Mouse (Mus musculus) NIH3T3 (cell line): ENCODE data around the gene Gdpd5.

Experiments
- DNase-seq: peaks from one replicate; pipeline ENCODE4 v3.0.0-alpha.2; 2012; ENCODE audit warnings: low read depth

The Gdpd5 gene

DNA sequence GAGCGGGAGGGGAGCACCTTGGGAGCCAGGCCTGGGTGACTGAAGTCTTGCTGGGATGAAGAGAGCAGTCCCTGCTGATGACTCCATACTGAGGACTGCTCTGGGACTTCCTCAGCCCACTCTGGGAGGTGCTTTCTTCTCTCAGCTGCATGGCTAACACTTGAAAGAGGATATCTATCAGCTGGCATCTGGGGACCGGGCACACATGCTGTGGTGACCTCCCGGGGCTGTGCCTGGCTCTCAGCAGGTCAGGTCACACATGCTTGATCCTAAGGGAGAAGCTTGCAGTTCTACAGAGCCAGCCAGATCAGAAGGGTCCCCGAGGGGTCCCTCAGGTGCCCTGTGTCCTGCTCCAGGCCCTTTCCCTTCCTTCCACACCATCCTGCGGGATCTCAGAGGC lies 62.0 kb downstream of the Gdpd5 start:
- no peak for DNase-seq

DNA sequence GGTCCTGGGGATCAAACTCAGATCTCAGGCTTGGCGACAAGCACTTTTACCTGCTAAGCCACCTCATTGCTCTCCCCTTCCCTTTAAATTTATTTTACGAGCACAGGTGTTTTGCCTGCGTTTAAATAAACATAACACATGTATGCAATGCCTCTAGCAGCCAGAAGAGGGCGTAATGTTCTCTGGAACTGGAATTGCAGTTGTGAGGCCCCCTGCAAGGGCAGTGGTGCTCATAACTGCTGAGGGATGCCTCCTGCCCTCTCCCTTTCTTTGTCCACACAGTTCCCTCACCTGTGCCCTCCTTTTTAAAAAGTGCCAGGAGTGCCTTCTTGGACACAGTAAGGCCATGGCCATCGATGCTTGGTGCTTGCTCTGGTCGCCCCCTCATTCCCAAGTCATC lies 62.8 kb downstream of the Gdpd5 start:
- DNase-seq: no peak

DNA sequence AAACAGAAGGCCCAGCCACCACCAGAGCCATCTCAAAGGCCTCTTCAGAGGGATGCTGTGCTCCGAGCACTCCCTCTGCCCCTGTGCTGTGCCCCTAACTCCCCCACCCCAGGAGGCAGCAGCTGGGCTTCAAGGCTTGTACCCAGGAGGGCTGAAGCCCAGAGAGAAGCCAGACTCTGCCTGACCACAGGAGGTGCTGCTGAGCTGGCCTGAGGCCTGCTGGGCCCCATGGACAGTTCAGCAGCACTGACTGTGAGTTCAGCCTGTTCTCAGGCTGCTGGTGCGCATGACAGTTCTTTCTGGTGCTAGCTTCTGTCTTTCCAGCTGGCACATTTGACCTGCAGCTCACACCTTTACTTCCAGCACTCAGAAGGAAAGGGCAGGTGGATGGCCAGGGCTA lies 64.6 kb downstream of the Gdpd5 start:
- peak; percentile 44 for DNase-seq

DNA sequence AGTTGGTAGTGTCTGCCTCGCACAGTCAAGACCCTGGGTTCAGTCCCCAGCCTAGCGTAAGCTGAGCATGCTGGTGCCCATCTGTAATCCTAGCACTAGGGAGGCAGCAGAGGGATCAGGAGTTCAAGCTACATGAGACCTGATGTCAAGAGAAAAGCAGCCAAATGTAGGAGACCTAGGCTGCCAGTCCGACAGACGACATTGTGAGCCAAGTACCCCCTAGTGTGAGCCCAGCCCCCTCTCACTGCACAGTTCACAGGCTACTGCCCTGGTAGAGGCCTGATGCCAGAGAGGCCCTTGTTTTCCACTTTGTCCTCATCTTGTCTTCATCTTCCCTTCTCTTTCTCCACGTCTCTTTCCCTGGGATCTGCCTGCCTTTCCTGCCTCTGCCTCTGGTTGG lies 66.1 kb downstream of the Gdpd5 start:
- no peak for DNase-seq

DNA sequence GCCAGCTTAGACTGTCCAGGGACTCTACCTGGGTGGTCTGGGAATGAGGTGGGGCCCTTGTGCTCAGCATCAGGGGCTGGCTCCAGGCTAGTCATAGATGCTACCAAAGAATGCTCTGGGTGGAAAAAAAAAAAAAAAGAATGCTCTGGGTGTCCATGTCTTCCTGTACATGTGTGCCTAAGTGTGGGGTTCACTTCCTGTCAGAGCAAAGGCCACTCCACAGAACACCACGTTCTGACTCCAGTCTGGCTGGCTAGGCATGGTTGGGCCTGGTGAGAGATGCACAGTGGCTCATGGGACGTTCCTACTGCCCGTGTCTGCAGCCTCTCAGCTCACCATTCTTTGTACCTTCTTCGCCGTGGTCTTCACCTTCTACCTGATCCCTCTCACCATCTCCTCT lies 67.4 kb downstream of the Gdpd5 start:
- DNase-seq: no peak

DNA sequence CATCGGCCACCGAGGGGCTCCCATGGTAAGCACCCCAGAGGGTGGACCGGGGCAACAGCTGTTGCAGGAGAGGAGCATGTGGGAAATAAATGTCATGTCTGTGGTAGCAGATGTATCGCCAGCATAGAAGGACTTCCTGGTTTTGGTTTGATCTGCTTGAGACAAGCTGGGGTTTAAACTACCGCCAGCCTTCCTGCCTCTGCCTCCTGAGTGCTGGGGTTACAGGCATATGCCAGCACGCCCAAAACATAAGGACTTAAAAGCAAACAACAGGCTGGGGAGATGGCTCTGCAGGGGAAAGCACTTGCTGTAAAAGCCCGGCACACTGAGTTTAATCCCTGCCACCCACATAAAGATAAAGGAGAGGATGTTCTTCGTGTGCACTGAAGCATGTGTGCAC lies 67.8 kb downstream of the Gdpd5 start:
- no peak for DNase-seq

DNA sequence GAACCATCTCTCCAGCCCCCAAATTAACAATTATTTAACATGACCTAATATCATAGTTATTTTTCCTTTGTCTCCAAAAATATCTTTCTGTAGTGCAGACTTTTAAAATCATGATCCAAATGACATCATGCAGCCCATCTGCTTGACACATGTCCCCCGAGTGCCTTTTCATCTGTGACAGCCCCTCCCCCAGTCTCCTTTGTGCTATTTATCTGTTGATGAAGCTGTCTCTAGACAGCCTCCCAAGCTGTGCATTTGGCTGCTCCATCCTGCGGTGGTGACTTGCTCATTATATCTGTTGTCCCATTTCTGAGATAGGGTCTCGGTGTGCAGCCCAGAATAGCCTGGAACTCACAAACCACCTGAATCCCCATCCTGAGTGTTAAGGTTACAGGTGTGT lies 68.5 kb downstream of the Gdpd5 start:
- DNase-seq: no peak

DNA sequence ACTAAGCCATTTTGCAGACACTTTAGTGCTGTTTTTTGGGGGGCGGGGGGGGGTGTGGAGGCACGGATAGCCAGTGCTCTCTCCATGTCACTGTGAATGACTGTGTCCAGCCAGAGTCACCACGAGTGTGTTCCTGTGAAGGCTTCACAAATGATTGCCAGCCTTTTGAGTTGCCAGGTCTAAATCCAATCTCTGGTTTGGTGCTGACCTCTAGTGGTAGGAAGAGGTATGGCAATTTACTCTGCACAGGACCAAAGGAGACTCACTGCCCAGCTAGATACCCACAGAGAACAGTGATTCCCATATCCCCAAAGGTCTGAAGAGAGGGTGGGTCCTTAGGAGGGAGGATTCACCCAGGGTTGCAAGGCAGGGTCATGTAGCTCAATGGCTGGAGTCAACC lies 69.5 kb downstream of the Gdpd5 start:
- DNase-seq: peak; percentile 82

DNA sequence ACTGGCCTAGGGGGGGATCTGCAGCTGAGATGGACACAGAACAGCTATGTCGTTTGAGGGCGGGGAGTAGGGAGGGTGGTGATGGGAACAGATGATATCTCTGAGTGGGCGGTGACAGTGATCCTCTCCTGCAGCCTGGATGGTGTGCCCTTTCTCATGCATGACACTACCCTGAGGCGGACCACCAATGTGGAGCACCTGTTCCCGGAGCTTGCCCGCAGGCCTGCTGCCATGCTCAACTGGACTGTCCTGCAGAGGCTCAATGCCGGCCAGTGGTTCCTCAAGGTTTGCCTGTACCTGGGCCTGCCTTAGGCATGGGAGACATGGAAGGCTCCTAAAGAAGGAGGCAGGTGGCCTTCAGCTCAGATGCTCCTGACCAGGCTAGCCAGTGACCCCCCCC lies 71.6 kb downstream of the Gdpd5 start:
- no peak for DNase-seq

DNA sequence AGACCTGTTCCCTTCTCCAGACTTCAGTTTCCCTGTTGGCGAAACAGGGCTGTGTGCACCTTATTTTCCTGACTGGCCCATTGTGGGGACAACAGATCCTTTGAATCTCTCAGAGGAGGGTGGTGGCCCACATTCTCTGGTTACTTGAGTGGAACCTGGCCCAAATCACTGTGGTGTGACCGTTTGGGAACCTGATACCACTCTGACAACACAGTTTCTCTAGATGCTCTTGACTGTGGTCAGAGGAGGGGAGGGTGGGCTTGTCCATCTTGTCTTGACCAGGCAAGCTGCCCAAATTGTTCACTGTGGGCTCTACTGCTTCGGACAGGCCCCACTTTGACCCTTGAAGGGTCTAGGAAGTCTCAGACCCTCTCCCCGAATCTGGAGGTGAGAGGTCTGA lies 72.8 kb downstream of the Gdpd5 start:
- no peak for DNase-seq

DNA sequence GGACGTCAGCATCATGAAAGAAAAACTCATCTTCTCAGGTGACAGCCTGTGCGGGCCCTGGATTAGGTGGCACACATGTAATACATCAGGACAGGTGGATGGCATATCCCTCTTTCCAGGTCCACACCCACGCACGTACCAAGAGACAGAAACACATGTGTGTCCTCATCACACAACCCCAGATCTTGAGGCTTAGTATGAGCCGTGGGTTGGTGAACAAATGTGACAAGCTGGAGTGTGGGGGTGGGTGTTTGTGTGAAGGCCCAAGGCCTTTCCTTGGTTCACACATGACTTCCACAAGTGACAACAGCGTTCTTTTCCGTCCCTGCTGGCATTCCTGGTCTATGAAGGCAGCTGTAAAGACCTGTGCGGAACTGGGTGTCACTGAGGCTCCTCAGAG lies 77.6 kb downstream of the Gdpd5 start:
- DNase-seq: no peak

DNA sequence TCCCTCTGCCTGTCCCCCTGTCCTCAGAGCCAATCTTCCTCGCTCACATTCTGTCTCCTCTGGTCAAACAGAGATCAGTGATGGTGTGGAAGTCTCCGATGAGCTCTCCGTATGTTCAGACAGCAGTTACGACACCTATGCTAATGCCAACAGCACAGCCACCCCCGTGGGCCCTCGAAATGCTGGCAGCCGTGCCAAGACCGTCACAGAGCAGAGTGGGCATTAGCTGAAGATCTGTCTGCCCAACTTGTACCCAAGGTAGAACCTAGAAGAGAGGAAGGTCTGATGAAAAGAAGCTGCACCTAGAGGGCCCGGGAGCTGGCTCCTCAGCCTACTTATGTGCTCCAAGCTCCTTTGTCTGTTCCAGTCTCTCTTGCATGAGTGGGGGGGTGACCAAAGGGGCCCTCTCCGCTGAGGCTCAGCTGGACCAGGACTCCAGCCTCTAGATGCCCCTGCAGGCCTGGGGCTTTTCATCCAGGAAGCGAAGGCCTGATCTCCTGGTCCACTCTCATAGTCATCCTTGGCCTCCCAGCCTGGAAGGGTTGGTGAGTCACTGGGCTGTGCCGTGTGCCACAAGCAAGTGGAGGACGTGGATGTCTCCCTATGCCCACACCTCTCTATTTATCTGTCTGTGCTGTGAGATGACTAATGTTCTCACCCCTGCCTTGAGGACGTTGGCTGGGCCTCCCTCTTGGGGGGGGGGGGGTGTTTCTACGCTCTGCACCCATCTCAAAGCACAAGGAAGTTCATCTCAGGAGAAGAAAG lies 78.9 kb downstream of the Gdpd5 start:
- DNase-seq: peak; percentile 24

DNA sequence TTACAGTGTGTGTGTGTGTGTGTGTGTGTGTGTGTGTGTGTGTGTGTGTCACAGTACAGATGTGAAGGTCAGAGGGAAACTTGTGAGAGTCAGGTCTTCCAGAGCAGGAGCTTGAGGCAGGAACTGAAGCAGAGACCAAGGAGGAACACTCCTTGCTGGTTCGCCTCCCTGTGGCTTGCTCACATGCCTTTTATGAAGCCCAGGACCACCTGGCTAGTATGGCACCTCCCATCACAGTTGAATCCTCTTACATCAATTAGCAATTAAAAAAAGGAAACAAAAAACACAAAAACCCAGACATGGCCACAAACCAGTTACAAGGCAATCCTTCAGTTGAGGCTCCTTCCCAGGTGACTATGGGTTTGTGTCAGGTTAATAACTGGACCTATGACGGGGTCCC lies 81.9 kb downstream of the Gdpd5 start:
- DNase-seq: no peak

DNA sequence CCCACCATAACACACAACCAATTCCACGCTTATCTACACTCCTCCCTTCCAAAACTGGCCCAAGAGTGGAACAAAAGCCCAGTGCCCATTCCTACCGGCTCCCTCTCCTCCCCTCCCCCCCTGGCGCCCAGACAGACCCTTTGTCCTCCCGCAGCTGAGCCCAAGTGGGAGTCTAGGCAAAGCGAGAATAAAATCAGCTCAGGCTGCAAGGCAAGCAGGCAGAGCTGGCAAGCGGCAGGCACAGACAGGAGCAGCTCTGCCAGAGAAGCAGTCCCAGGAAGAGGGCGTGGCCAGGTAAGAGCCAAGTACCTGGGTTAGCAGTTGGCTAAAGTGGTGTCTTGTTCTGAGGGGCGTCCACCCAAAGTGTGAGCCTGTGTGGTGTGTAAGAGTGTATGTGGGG lies 84.6 kb downstream of the Gdpd5 start, which contains the start of gene Klhl35:
Gene Klhl35, plus strand, starts transcription at position 194 of the 400 bp plus-strand sequence.
- DNase-seq: no peak

DNA sequence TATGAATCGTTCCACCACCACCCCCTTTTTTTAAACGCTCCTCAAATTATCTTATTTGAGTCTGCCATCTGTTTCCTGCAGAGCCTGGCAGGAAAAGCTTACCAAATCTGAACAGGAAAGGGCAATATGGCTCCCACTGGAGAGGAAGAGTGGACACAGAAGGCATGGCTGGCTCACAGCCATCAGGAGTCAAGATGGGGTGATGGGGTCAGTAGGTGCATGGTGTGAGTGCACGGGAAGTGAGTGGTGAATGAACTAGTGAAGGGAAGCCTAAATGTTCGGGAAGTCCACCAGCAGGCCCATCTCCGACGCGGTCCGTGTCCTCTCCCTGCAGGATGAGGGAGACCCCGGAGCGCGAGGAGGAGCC lies 86.7 kb downstream of the Gdpd5 start:
- no peak for DNase-seq

DNA sequence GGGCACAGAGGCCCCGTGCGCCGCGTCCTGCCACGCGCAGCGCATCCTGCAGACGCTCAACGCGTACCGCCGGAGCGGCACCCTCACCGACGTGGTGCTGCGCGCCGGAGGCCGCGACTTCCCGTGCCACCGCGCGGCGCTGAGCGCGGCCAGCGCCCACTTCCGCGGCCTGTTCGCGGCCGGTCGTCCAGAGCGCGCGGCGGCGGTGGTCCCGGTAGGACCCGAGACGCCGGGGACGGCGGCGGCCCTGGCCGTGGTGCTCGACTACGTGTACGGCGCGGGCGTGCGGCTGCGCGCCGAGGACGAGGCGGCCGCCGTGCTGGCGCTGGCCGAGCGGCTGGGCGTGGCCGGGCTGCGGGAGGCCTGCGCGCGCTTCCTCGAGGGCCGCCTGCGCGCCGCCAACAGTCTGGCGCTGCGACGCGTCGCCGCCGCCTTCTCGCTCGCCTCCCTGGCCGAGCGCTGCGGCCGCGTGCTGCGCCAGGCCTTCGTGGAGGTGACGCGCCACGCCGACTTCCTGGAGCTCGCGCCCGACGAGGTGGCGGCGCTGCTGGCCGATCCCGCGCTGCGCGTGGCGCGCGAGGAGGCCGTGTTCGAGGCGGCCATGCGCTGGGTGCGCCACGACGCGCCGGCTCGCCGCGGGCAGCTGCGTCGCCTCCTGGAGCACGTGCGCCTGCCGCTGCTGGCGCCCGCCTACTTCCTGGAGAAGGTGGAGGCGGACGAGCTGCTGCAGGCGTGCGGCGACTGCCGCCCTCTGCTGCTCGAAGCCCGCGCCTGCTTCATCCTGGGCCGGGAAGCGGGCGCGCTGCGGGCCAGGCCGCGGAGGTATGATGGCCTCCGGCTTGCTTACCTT lies 87.3 kb downstream of the Gdpd5 start:
- no peak for DNase-seq

DNA sequence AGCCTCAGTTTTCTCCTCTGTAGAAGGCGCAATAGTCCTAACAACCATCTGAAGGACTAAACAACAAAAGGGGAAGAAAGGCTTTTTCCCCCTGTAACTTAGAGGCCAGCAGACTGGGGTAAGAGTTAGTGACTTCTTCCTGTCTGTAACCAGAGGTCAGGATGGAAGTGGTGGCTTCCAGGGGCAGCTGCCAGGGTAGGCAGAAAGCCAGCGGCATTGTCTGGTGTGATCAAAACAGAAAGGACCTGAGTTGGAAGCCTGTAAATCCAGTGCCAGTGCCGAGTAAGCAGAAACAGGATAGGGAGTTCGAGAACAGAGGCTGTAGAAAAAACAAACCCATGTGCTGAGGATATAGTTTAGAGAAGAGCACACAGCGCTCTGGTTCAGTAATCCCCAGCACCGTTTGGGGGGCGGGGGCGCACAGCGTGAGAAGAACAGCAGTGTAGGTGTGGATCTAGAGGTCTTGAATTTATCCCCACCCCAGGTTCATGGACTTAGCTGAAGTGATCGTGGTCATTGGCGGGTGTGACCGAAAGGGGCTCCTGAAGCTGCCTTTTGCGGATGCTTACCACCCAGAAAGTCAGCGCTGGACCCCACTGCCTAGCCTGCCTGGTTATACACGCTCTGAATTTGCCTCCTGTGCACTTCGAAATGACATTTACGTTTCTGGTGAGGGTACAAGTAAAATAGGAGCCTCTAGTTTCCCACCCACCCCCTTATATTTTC lies 88.6 kb downstream of the Gdpd5 start:
- no peak for DNase-seq

DNA sequence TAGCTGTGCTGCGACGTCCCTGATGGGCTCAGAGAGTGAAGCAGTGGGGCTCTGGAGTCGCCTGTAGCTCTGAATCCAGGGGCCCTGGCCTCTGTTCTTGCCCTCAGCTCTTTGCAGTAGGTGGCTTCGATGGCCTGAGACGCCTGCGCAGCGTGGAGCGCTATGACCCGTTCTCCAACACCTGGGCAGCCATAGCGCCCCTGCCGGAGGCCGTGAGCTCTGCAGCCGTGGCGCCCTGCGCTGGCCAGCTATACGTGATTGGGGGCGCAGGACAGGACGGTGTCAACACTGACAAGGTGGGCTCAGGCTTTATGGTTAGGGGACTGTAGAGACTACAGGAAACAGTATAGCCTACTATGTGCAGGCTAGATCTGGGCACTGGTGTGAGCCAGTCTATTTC lies 90.4 kb downstream of the Gdpd5 start:
- no peak for DNase-seq

DNA sequence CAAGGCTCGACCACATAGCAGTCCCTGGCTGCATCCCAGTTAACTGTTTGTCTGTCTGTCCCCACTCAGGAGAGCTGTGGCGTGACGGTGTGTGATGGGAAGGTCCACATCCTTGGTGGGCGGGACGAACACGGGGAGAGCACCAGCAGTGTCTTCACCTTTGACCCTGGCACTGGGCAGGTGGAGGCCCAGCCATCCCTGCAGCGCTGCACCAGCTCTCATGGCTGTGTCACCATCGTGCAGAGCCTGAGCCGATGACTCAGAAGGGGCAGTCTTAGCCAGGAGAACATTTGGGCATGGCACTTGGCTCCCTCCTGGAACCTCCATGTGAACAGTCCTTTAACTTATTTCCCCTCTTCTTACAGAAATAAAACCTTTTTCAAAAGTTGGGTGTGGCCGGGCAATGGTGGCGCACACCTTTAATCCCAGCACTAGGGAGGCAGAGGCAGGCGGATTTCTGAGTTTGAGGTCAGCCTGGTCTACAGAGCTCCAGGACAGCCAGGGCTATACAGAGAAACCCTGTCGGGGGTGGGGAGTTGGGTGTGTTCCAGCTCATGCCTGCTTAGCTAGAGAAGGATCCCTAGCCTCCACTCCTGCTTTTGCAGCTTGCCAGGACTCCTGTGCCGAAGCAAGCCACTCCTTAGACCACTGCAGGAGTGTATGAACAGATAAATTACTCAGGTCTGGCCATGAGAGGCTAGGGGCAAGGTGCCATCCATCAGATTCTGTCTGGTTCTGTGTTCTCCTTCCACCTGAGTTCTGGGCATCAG lies 92.6 kb downstream of the Gdpd5 start:
- DNase-seq: peak; percentile 21

DNA sequence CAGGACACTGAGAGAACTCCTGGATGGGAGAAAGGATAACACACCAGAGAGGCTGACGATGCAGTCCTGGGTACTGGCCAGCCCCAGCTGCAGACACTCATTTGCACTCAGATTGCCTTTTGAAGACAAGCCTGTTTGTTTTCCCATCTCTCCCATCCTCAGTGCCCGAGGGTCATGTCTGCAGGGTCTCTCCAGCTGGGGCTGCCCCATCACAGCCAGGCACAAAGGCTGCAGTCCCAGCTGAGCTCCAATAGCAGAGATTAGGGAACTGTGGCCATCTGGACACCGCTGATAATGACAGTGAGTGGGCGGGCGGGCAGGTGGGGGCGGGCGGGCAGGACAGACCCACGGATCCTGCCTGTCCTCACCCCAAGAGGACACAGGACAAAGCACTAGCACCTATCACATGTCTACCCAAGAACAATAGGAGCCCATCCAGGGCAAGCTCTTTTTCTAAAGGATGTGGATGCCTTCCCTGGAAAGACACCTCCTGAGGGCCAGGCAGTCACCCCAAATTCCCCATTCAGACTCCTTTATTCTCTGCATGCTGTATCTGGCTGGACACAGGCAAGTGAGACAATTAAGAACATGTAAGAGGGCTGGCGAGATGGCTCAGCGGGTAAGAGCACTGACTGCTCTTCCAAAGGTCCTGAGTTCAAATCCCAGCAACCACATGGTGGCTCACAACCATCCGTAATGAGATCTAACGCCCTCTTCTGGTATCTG lies 93.8 kb downstream of the Gdpd5 start:
- DNase-seq: no peak

DNA sequence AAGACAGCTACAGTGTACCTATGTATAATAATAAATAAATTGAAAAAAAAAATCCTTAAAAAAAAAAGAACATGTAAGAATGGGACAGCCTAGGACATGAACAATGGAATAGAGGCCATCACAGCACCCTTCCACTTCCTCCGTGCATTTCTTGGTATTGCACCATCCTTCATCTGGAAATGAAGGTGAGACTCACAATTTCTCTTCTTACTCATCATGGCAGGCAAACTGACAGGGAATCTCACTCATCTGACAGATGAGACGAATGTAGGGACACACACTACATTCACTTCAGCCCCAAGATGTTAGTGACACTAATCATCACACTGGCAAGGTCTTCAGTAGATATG lies 94.3 kb downstream of the Gdpd5 start:
- DNase-seq: no peak
